Mouse (Mus musculus) heart, adult 8-10 months (tissue): ENCODE measurements around the gene Fosl2. TPM values are rescaled to one million over a fixed set of nuclear protein-coding genes. Genes with fewer than 3 reads are reported as not detected.
A peak's percentile ranks its signal among the peaks of the same experiment; 100 is the strongest.
"Not testable (repeated sequence)": the region's sequence is repeated elsewhere in the genome, so short reads cannot be mapped to it uniquely, and the experiment has no call there.

Experiments
- DNase-seq: peaks from one replicate; pipeline ENCODE4 v3.0.0; 2022; ENCODE audit warnings: low spot score
- total RNA-seq, 4 experiments: library from RNA; stranded (reverse); gene quantifications; 2 replicates each; pipeline ENCODE4 v1.2.4; 2022

The Fosl2 gene
- total RNA-seq, 4 experiments from 2014 or later, result 14.7 to 21.1 (median 18.8) TPM

DNA sequence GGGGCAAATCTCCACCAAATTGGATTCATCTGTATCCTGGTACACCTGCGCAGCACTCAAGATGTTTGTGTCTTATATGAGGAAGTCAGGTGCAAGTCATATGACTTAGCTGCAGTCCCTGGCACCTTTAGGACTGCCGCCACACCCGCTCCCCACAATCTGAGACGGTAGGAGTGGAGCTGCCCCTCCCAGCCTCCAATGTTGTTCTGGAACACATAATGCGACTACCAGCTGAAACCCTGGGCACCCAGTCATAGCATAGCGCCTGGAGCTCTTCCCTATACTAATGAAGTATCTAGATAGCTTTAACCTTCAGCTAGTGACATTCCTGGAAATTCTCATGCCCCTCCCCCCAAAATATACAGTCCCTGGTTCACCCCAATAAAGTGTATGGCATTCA is 43.1 kb downstream of the Fosl2 start:
- DNase-seq, result not testable (repeated sequence)

- DNase-seq, result no peak
Observed at GRCm38 (mm10) chr5:32182885-32183629, 47.5 kb downstream of the Fosl2 start.

DNA sequence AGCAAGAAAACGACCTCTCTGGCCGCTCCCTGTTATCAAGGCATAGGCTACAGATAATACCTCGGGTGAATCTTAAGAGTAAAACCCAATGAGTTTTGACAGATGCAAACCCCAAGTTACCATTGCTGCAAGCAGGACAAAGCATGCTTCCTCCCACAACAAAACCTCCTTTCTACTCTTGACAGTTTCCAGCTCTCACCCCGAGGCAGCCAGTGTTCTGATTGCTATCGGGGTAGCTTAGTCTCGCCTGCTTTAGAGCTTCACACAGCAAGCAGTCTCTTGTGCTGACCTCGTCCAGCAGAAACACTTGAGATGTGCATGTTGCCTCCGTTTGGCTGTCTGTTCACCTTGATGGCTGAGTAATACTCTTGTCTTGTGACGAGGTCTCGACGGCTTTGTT is 52.1 kb downstream of the Fosl2 start:
- DNase-seq, result no peak

GRCm38 (mm10) chr5:32191259-32191658 is 55.7 kb downstream of the Fosl2 start:
- no peak for DNase-seq

- DNase-seq, result peak; percentile 21
Observed at GRCm38 (mm10) chr5:32192016-32192845, 56.6 kb downstream of the Fosl2 start.

DNA sequence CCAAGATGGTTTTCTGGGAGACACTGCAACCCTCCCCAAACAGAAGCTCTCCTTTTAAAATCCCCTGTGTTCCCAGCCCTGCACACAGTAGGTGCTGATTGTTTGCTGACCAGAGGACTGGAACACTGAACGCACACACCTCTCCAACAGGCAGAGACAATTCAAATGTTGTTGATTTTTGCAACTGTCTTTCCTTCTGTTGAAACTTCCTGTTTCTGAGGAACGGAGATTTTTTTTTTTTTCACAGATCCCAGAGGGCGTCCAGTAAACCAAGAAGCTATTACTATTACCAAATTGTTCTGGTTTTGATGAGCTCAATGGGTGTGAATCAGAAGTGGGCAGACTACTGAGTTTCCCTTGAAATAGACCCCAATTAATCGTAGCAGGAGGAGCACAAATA is 58.6 kb downstream of the Fosl2 start:
- peak; percentile 17 for DNase-seq

GRCm38 (mm10) chr5:32195857-32196609 is 60.4 kb downstream of the Fosl2 start:
- peak; percentile 16 for DNase-seq

DNA sequence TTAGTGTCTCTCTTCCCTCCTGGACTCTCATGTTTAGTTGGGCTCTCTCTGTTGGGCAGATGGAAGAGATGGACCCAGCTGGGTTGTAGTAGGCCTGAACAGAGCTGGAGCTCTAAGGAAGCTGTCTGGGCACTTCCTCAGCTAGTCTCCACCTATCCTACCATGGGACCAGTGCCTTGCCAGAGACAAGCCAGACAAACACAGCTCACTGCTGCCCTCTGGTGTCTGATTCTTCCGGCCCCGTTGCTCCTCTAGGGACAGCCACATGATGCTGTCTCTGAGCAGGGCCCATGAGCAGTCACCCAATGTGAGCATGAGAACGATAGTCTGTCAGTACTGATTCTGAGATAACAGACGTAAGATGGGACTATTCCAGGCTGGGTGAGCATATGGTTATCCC is 62.1 kb downstream of the Fosl2 start:
- peak; percentile 96 for DNase-seq

DNA sequence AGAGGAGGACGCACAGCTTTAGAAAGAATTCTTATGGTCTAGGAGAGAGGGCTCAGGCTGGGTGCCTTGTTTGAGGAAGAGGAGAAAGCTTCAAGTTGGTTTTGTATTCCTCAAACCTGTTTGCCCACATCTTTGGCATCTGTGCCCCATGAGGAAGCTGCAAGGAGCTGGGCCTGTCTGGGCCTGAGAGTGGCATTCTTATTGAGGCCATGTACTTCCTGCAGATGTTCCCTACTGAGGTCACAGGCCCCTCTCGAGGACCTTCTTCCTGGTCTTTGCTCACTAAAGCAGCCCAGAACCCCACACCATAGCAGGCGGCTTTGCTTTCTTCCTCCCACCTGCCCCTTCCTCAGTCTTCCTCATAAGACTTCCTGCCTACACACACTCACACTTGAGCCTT is 63.5 kb downstream of the Fosl2 start:
- no peak for DNase-seq

- DNase-seq, result no peak
Observed at GRCm38 (mm10) chr5:32199594-32199993, 64.0 kb downstream of the Fosl2 start.

- DNase-seq, result no peak
Observed at GRCm38 (mm10) chr5:32204653-32205052, 69.1 kb downstream of the Fosl2 start.

DNA sequence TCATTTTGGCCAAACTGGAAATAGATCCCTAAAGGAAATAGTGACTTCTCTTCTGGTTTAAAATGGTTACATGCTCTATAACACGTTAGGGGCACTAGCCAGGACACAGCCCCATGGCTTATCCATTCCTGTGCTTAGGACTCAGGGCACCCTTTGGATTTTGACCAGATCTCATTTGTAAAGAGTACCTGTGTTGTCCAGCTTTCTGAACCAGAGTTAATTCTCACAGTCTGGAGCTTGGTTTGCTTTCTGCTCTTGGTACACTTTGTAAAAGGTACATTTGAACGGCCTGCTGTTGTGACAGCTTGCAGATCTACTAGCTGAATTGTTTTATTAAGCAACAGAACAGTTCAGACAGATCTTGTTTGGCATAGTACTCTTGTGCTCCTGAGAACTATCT is 71.1 kb downstream of the Fosl2 start:
- DNase-seq, result no peak

Other genes with a start within 250 kb of the Fosl2 start
- gene Plb1, start 96.9 kb downstream of the Fosl2 start, total RNA-seq, result 1 to 10 TPM in 3 of 4 experiments, under 1 TPM in 1; 0.92 to 2.8 (median 1.7) TPM